Mouse (Mus musculus) MEL (cell line): ENCODE measurements around the gene Clic1.

ENCODE experiments used
- CTCF ChIP-seq, 3 experiments: IDR thresholded peaks in 2 of 3; conservative IDR thresholded peaks in 1 of 3; 2 replicates each; pipeline ENCODE4 v1.5.1; 2011 to 2012; ENCODE audit warnings: low read length in 3 of 3, low read depth in 2 of 3, mild to moderate bottlenecking in 2 of 3, improper control_type of control experiment in 1 of 3, inconsistent platforms in 1 of 3, mixed read lengths in 1 of 3, moderate library complexity in 1 of 3; ENCODE audit not compliant: control insufficient read depth in 1 of 3, insufficient read depth in 1 of 3, poor library complexity in 1 of 3, severe bottlenecking in 1 of 3
- E2F4 ChIP-seq: IDR thresholded peaks from 2 replicates; pipeline ENCODE4 v1.6.1; 2011; ENCODE audit warnings: low read depth, low read length, improper control_type of control experiment, borderline replicate concordance
- MAX ChIP-seq: IDR thresholded peaks from 2 replicates; pipeline ENCODE4 v1.6.1; 2011; ENCODE audit warnings: low read length, improper control_type of control experiment
- MAZ ChIP-seq: IDR thresholded peaks from 2 replicates; pipeline ENCODE4 v1.6.1; 2012; ENCODE audit warnings: low read depth, mild to moderate bottlenecking, inconsistent platforms, low read length, improper control_type of control experiment
- MYC ChIP-seq: IDR thresholded peaks from 2 replicates; pipeline ENCODE4 v1.6.1; 2011; ENCODE audit warnings: low read depth, mild to moderate bottlenecking, low read length, improper control_type of control experiment, moderate library complexity
- POLR2AphosphoS5 ChIP-seq: IDR thresholded peaks from 2 replicates; pipeline ENCODE4 v1.6.1; 2012; ENCODE audit warnings: low read depth, borderline replicate concordance, mild to moderate bottlenecking, inconsistent platforms, low read length, moderate library complexity, mixed read lengths
- RCOR1 ChIP-seq: IDR thresholded peaks from 2 replicates; pipeline ENCODE4 v1.6.1; 2012; ENCODE audit warnings: low read depth, mild to moderate bottlenecking, inconsistent platforms, low read length, improper control_type of control experiment
- SMC3 ChIP-seq: IDR thresholded peaks from 2 replicates; pipeline ENCODE4 v1.6.1; 2011; ENCODE audit warnings: low read depth, low read length, improper control_type of control experiment
- ZC3H11A ChIP-seq: IDR thresholded peaks from 2 replicates; pipeline ENCODE4 v1.6.1; 2012; ENCODE audit warnings: low read depth, mild to moderate bottlenecking, inconsistent platforms, low read length, improper control_type of control experiment
- ZMIZ1 ChIP-seq: IDR thresholded peaks from 2 replicates; pipeline ENCODE4 v1.6.1; 2012; ENCODE audit warnings: low read depth, mild to moderate bottlenecking, inconsistent platforms, low read length, improper control_type of control experiment, moderate library complexity

DNA sequence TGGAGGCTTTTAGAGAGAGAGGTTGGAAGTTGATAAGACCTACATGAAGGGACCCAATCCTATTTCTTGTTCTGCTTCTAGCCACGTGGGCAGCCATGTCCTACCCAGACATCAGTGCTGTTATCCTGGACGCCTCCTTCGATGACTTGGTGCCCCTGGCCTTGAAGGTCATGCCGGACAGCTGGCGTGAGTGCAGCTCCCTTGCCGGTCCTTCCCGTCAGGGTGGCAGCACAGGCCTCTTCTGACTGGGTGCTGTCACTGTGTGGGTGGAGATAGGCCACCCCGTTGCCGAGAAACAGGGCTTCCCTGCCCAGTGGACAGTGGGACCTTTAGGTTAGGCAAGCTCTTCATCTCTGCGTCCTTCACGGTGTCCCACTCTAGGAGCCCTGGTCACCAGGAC, 51.4 kb downstream of the Clic1 start:
- TF ChIP-seq ZMIZ1 (no peak), MAZ (no peak), CTCF (IDR thresholded peaks at IDR 0.05 in 2 of 3, conservative IDR thresholded peaks at IDR 0.05 in 1 of 3; ENCODE audit: control insufficient read depth in 1 of 3, insufficient read depth in 1 of 3, low read depth in 2 of 3, low read length in 3 of 3, poor library complexity in 1 of 3, severe bottlenecking in 1 of 3) (no peak), MAX (no peak), E2F4 (no peak), POLR2AphosphoS5 (no peak), ZC3H11A (no peak), RCOR1 (no peak), MYC (no peak), SMC3 (no peak)
